Mouse (Mus musculus) G1E (cell line): ENCODE results near the gene Mogat1.

Experiments used
- CTCF ChIP-seq: IDR thresholded peaks from 2 replicates; pipeline ENCODE4 v1.5.1; 2012; ENCODE audit warnings: low read depth, low read length, inconsistent platforms, mixed read lengths
- GATA1 ChIP-seq: IDR thresholded peaks from 2 replicates; pipeline ENCODE4 v1.6.1; 2012; ENCODE audit warnings: borderline replicate concordance, low read length, inconsistent platforms, mixed read lengths
- TAL1 ChIP-seq: conservative IDR thresholded peaks from 2 replicates; pipeline ENCODE4 v1.6.1; 2012; ENCODE audit warnings: low read depth, low read length, inconsistent platforms, mixed read lengths

DNA sequence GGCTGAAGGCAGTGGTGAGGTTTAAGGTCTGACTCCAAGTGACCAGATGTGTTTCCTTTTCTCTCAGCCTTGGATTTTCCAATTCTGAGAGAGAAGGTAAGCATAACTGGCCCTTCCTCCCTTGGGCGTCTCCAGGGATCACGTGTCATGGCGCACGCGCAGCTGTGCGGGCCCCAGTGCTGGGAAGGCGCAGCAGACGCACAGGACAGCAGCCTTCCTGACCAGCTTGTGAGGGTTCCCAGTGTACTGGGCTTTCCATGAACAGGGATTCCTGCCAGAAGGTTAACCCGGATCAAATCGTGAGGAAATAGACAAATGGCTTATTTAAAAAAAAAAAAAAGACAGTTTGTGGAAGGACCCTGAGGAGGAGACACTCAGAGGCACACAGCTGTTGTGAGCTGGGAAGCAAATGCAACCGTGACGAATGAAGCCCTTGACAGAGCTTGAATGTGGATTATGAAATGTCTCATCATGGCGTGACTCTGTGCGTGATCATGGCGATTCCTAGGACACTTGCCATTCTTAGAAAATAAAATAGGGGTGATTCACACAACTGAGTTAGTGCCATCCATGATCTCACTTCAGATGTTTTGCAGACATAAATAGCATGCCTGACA, 21.5 kb downstream of the Mogat1 start:
- TF ChIP-seq CTCF, result no peak
- TF ChIP-seq GATA1, result no peak
- TF ChIP-seq TAL1, result no peak
